8 mouse cellular contexts compared by ENCODE assay signal in the genomic region with DNA sequence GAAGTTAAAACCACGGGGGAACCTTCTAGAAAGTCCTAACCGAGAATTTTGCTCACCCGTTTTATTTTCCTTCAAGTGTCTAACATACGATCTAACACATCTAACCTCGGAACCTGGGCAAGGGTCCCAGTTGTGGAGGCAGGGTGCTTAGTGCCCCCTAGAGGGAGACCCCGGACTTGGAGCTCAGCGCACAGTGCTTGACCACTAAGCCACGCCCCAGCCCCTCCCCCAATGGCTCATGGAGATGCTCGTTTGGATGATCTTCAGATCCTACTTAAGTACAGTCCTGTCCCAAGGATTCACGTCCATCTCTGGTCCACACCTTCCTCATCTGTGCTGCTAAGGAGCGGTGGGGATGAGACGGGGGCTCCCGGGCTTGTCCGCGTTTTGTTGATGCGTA. TPM values are rescaled to one million over a fixed set of nuclear protein-coding genes. Genes with fewer than 3 reads are reported as not detected.
A peak's percentile ranks its signal among the peaks of the same experiment; 100 is the strongest.
DNase-seq lines count a peak whose midpoint lies in the region; ATAC-seq and TF ChIP-seq lines count a peak whose summit lies in the region.

No protein-coding gene starts in this region.

- H3K36me3 ChIP-seq in hindbrain, embryonic 14.5 days (replicated peaks; ENCODE audit: control insufficient read depth, insufficient read depth): no peaks in the 10 kb centered on the region
- H3K36me3 ChIP-seq in liver, embryonic 12.5 days: no peaks in the 10 kb centered on the region

- TF ChIP-seq POLR2A in cerebellum, adult 2 months (IDR thresholded peaks at IDR 0.05; ENCODE audit: borderline replicate concordance, insufficient read depth, low read length): no peak

- H3K4me3 ChIP-seq in cerebellum, adult 2 months (replicated peaks; ENCODE audit: insufficient read depth, low read depth, low read length): no peak overlapping the region
- H3K4me3 ChIP-seq in hindbrain, embryonic 14.5 days (replicated peaks; ENCODE audit: low read length): no peak overlapping the region
- H3K4me3 ChIP-seq in liver, embryonic 12.5 days: peak overlapping the region; percentile 9; the same call in 1 of the 2 replicates

- peak; percentile 17; the same call in 1 of the 2 replicates for TF ChIP-seq CTCF in cerebellum, adult 2 months (IDR thresholded peaks at IDR 0.05; ENCODE audit: borderline replicate concordance, insufficient read depth, low read depth, low read length)

- H3K4me2 ChIP-seq in hindbrain, embryonic 14.5 days (replicated peaks): no peak overlapping the region
- peak overlapping the region; percentile 86 for H3K4me2 ChIP-seq in liver, embryonic 12.5 days

- WGBS in cerebellum, adult 2 months: 11% methylated on average over 16 of the region's 16 CpGs
- 15% methylated on average over 16 of the region's 16 CpGs for WGBS in hindbrain, embryonic 14.5 days
- 11% methylated on average over 16 of the region's 16 CpGs for WGBS in liver, embryonic 12.5 days (ENCODE audit: insufficient replicate concordance)

- DNase-seq in cerebellum, adult 2 months: no peak
- DNase-seq in cerebellum, adult 8-10 months: no peak
- peak; percentile 28 for DNase-seq in CD4-positive helper T cell, adult 2 months (ENCODE audit: low read depth, low spot score)
- peak; percentile 80 for DNase-seq in embryo, embryonic 9.5 days (ENCODE audit: extremely low spot score)
- peak; percentile 38 for DNase-seq in hindbrain, embryonic 14.5 days (ENCODE audit: low spot score)
- peak; percentile 58 for DNase-seq in skeletal muscle tissue, adult 2 months (ENCODE audit: low read depth, low spot score)
- DNase-seq in frontal cortex, postnatal 25 days (ENCODE audit: low spot score in 2 of 2): no peak

- no peak overlapping the region for H3K9ac ChIP-seq in hindbrain, embryonic 14.5 days
- no peak overlapping the region for H3K9ac ChIP-seq in liver, embryonic 12.5 days

- no peaks in the 10 kb centered on the region for H3K27me3 ChIP-seq in cerebellum, adult 2 months (ENCODE audit: control insufficient read depth, insufficient read depth, low read length)
- peaks cover 21% of the 10 kb centered on the region for H3K27me3 ChIP-seq in hindbrain, embryonic 14.5 days (ENCODE audit: control insufficient read depth, insufficient read depth, low read length)
- no peaks in the 10 kb centered on the region for H3K27me3 ChIP-seq in liver, embryonic 12.5 days (replicated peaks)

- no peaks in the 10 kb centered on the region for H3K4me1 ChIP-seq in cerebellum, adult 2 months (ENCODE audit: control insufficient read depth, insufficient read depth, low read length)
- H3K4me1 ChIP-seq in hindbrain, embryonic 14.5 days (replicated peaks; ENCODE audit: control insufficient read depth, insufficient read depth, low read length): no peaks in the 10 kb centered on the region
- H3K4me1 ChIP-seq in liver, embryonic 12.5 days: peaks cover 30% of the 10 kb centered on the region

- H3K9me3 ChIP-seq in hindbrain, embryonic 14.5 days (ENCODE audit: control insufficient read depth, low read length): no peaks in the 10 kb centered on the region
- H3K9me3 ChIP-seq in liver, embryonic 12.5 days (replicated peaks): no peaks in the 10 kb centered on the region

- no peak for ATAC-seq in hindbrain, embryonic 14.5 days (ENCODE audit: low FRiP score)
- no peak for ATAC-seq in liver, embryonic 12.5 days

- no peak overlapping the region for H3K27ac ChIP-seq in cerebellum, adult 2 months (ENCODE audit: insufficient read depth, low read length)
- no peak overlapping the region for H3K27ac ChIP-seq in hindbrain, embryonic 14.5 days
- H3K27ac ChIP-seq in liver, embryonic 12.5 days: no peak overlapping the region

RNA-seq across cellular contexts. Expression of a gene that starts 28.3 kb away (rescaled TPM):
- polyA plus RNA-seq in cerebellum, adult 2 months (2012; rRNA removed): 4.6 and 5.2 TPM in 2 replicates
- 3.6 and 3.7 TPM in 2 replicates for polyA plus RNA-seq in hindbrain, embryonic 14.5 days (2014; fragmentation: Nextera tagmentation; extraction: Ambion mirVana)
- 0.60 and 0.70 TPM in 2 replicates for polyA plus RNA-seq in liver, embryonic 12.5 days (2016; fragmentation: Nextera tagmentation; extraction: Ambion mirVana)

RNA-seq across cellular contexts. Expression of a gene that starts 44.5 kb away (rescaled TPM):
- 4.3 and 4.6 TPM in 2 replicates for polyA plus RNA-seq in cerebellum, adult 2 months (2012; rRNA removed)
- polyA plus RNA-seq in hindbrain, embryonic 14.5 days (2014; fragmentation: Nextera tagmentation; extraction: Ambion mirVana): 5.4 and 6.5 TPM in 2 replicates
- 40.1 and 40.7 TPM in 2 replicates for polyA plus RNA-seq in liver, embryonic 12.5 days (2016; fragmentation: Nextera tagmentation; extraction: Ambion mirVana)

RNA-seq across cellular contexts. Expression of a gene that starts 46.6 kb away (rescaled TPM):
- polyA plus RNA-seq in cerebellum, adult 2 months (2012; rRNA removed): 10.2 and 10.9 TPM in 2 replicates
- 6.2 and 7.1 TPM in 2 replicates for polyA plus RNA-seq in hindbrain, embryonic 14.5 days (2014; fragmentation: Nextera tagmentation; extraction: Ambion mirVana)
- polyA plus RNA-seq in liver, embryonic 12.5 days (2016; fragmentation: Nextera tagmentation; extraction: Ambion mirVana): 8.2 and 8.8 TPM in 2 replicates

Comparison
In these comparisons a context has a peak if more than half of its experiments do, and no peak if none do; other contexts are left out.
1. DNase-seq: peak in CD4-positive helper T cell, adult 2 months (single experiment), embryo, embryonic 9.5 days (single experiment), hindbrain, embryonic 14.5 days (single experiment) and skeletal muscle tissue, adult 2 months (single experiment); none in cerebellum, adult 2 months (0 of 2), cerebellum, adult 8-10 months (single experiment) and frontal cortex, postnatal 25 days (0 of 2).